Comparison of ENCODE assay signal across 8 mouse cellular contexts in the genomic region with DNA sequence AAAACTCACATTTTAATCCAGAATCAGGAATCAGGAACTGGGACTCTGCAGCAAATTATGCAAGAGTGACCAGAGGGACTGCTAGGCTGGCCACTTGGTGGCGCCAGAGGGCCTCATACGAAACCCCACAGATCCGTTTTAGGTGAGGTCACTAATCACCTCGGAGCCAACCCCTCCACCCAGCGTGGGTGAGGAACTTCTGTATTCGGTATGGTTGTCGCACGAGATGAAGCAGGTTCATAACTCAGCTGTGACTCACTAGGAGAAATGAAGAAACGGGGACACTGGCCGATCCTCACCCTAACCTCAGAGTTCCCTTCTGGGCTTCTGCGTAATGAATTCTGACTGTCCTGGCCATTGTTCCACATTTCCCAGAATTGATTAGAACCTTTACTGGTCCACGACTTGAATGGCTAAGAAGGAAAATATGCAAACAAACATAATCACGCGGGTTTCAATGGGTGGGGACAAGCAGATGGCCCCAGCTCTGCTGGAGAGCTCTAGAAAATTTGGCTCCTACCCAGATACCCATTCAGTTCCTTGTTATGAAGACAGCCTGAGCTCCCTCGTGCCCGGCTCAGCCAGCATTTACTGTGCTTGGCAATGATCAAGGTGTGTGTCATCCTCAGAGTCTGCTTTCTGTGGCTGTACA.
DNase-seq lines count a peak whose midpoint lies in the region; ATAC-seq and TF ChIP-seq lines count a peak whose summit lies in the region.

No protein-coding gene starts in this region.

- peak; percentile 62 for ATAC-seq in forebrain, postnatal 0 days

- H3K4me3 ChIP-seq in forebrain, postnatal 0 days (ENCODE audit: low read depth, low read length), result no peak overlapping the region
- H3K4me3 ChIP-seq in midbrain, embryonic 10.5 days, result peak overlapping the region; percentile 21; the same call in 1 of the 2 replicates
- no peak overlapping the region for H3K4me3 ChIP-seq in small intestine, adult 2 months (ENCODE audit: low read depth, low read length)

- TF ChIP-seq CTCF in forebrain, postnatal 0 days (IDR thresholded peaks at IDR 0.05; ENCODE audit: low read depth), result peak; percentile 74
- peak; percentile 77; the same call in 1 of the 2 replicates for TF ChIP-seq CTCF in small intestine, adult 2 months (IDR thresholded peaks at IDR 0.05; ENCODE audit: extremely low read depth, insufficient read length, insufficient replicate concordance, low read depth, low read length)

- H3K4me2 ChIP-seq in forebrain, postnatal 0 days (ENCODE audit: low read depth), result peak overlapping the region; percentile 29

- DNase-seq in T-cell, adult 2 months (ENCODE audit: low spot score), result peak; percentile 4
- peak; percentile 18 to 40 for DNase-seq in cerebellum, adult 18-20 months
- peak; percentile 77 for DNase-seq in forebrain, postnatal 0 days
- DNase-seq in heart, postnatal 4 days, result peak; percentile 89
- peak; percentile 74 to 79 for DNase-seq in left cerebral cortex, adult 18-20 months (ENCODE audit: low spot score in 2 of 2)
- DNase-seq in midbrain, embryonic 10.5 days (ENCODE audit: low spot score), result peak; percentile 68
- no peak for DNase-seq in MN1 (ENCODE audit: low spot score)

- no peak overlapping the region for H3K9ac ChIP-seq in forebrain, postnatal 0 days

- no peak overlapping the region for H3K27ac ChIP-seq in forebrain, postnatal 0 days (ENCODE audit: low read depth, low read length)
- H3K27ac ChIP-seq in midbrain, embryonic 10.5 days (replicated peaks), result no peak overlapping the region
- no peak overlapping the region for H3K27ac ChIP-seq in small intestine, adult 2 months (ENCODE audit: insufficient read depth, low read depth, low read length)

- no peaks in the 10 kb centered on the region for H3K4me1 ChIP-seq in forebrain, postnatal 0 days (ENCODE audit: insufficient read depth)
- no peaks in the 10 kb centered on the region for H3K4me1 ChIP-seq in midbrain, embryonic 10.5 days
- H3K4me1 ChIP-seq in small intestine, adult 2 months (ENCODE audit: control insufficient read depth, insufficient read depth, insufficient read length, low read length), result no peaks in the 10 kb centered on the region

- TF ChIP-seq POLR2A in small intestine, adult 2 months (IDR thresholded peaks at IDR 0.05; ENCODE audit: low read depth, low read length), result no peak

- no peaks in the 10 kb centered on the region for H3K9me3 ChIP-seq in forebrain, postnatal 0 days (ENCODE audit: low read length)
- H3K9me3 ChIP-seq in midbrain, embryonic 10.5 days (replicated peaks), result peaks cover 12% of the 10 kb centered on the region; the same call in 1 of the 2 replicates

- H3K36me3 ChIP-seq in forebrain, postnatal 0 days (ENCODE audit: insufficient read depth), result no peaks in the 10 kb centered on the region
- no peaks in the 10 kb centered on the region for H3K36me3 ChIP-seq in midbrain, embryonic 10.5 days
- H3K36me3 ChIP-seq in small intestine, adult 2 months (ENCODE audit: control insufficient read depth, insufficient read depth, low read length), result no peaks in the 10 kb centered on the region

- H3K27me3 ChIP-seq in forebrain, postnatal 0 days (ENCODE audit: insufficient read depth, low read length), result no peaks in the 10 kb centered on the region
- no peaks in the 10 kb centered on the region for H3K27me3 ChIP-seq in midbrain, embryonic 10.5 days (ENCODE audit: low read depth, poor library complexity, severe bottlenecking)
- no peaks in the 10 kb centered on the region; the same call in 1 of the 2 replicates for H3K27me3 ChIP-seq in small intestine, adult 2 months (ENCODE audit: control insufficient read depth, insufficient read depth, low read length)

- 24% methylated on average over 16 of the region's 16 CpGs for WGBS in forebrain, postnatal 0 days
- 34% methylated on average over 16 of the region's 16 CpGs for WGBS in midbrain, embryonic 10.5 days
- WGBS in small intestine, adult 2 months, result 30% methylated on average over 16 of the region's 16 CpGs
